Mouse (Mus musculus) midbrain, embryonic 10.5 days (tissue): ENCODE results near the gene Adra2a. TPM values are rescaled to one million over a fixed set of nuclear protein-coding genes. Genes with fewer than 3 reads are reported as not detected.

Experiments used
- DNase-seq: peaks from one replicate; pipeline ENCODE4 v3.0.0-alpha.2; 2017; ENCODE audit warnings: low spot score
- H3K27ac ChIP-seq: fragments of 300-500 bp; sonication (generic); replicated peaks from 2 replicates; pipeline ENCODE4 v1.5.1; 2016; ENCODE audit warnings: mild to moderate bottlenecking
- H3K27me3 ChIP-seq: fragments of 300-500 bp; sonication (generic); 2 replicates; pipeline ENCODE4 v1.6.1; 2016; ENCODE audit warnings: low read depth, mild to moderate bottlenecking; ENCODE audit not compliant: poor library complexity, severe bottlenecking
- H3K36me3 ChIP-seq: fragments of 300-500 bp; sonication (generic); 2 replicates; pipeline ENCODE4 v1.6.1; 2016; ENCODE audit warnings: mild to moderate bottlenecking, moderate library complexity
- H3K4me1 ChIP-seq: fragments of 300-500 bp; sonication (generic); 2 replicates; pipeline ENCODE4 v1.6.1; 2016
- H3K4me3 ChIP-seq: fragments of 300-500 bp; sonication (generic); 2 replicates; pipeline ENCODE4 v1.5.1; 2016; ENCODE audit warnings: mild to moderate bottlenecking, moderate library complexity
- H3K9me3 ChIP-seq: fragments of 300-500 bp; sonication (generic); replicated peaks from 2 replicates; pipeline ENCODE4 v1.6.1; 2016; ENCODE audit warnings: mild to moderate bottlenecking
- WGBS: fragments of 180-500 bp; shearing (Covaris S2); methylation state at CpG from one replicate; pipeline ENCODE4 v1.1.7; 2016; 5-methylcytosine and 5-hydroxymethylcytosine counted together
- polyA plus RNA-seq: library from polyadenylated mRNA; unstranded; fragments of >200 nt; fragmentation: Nextera tagmentation; extraction: Ambion mirVana; gene quantifications from 2 replicates; pipeline ENCODE4 v1.2.1, GENCODE M21; 2016

The Adra2a gene
- polyA plus RNA-seq, 1 experiment from 2014 or later = 0.62 TPM

GRCm38 (mm10) chr19:54093599-54093998 lies 49.6 kb downstream of the Adra2a start:
- DNase-seq = no peak
- no peaks in the 10 kb centered on the region for H3K9me3 ChIP-seq
- no peaks in the 10 kb centered on the region for H3K27me3 ChIP-seq
- 79% methylated on average over 3 of the region's 3 CpGs for WGBS
- H3K4me3 ChIP-seq = no peak overlapping the region
- no peaks in the 10 kb centered on the region for H3K36me3 ChIP-seq
- peaks cover 18% of the 10 kb centered on the region for H3K4me1 ChIP-seq
- no peak overlapping the region for H3K27ac ChIP-seq

GRCm38 (mm10) chr19:54095716-54096115 lies 51.8 kb downstream of the Adra2a start:
- Histone ChIP-seq H3K4me3 (no peak overlapping the region), H3K36me3 (no peaks in the 10 kb centered on the region), H3K27ac (no peak overlapping the region), H3K27me3 (no peaks in the 10 kb centered on the region), H3K9me3 (no peaks in the 10 kb centered on the region), H3K4me1 (peaks cover 18% of the 10 kb centered on the region)
- no peak for DNase-seq
- WGBS = 69% methylated on average over 5 of the region's 5 CpGs

- Histone ChIP-seq H3K4me3 (no peak overlapping the region), H3K9me3 (no peaks in the 10 kb centered on the region), H3K27me3 (no peaks in the 10 kb centered on the region), H3K4me1 (peaks cover 18% of the 10 kb centered on the region), H3K36me3 (no peaks in the 10 kb centered on the region), H3K27ac (no peak overlapping the region)
- DNase-seq = no peak
- WGBS = 88% methylated on average over 3 of the region's 3 CpGs
These were observed 54.4 kb downstream of the Adra2a start for GRCm38 (mm10) chr19:54098367-54098766.

Other genes with a start within 250 kb of the Adra2a start
- gene Pdcd4, start 151.9 kb upstream of the Adra2a start, polyA plus RNA-seq = 48.8 and 57.6 TPM in 2 replicates
- 59.0 and 65.0 TPM in 2 replicates for gene Shoc2, start 99.8 kb upstream of the Adra2a start, polyA plus RNA-seq
- gene Bbip1, start 99.5 kb upstream of the Adra2a start, polyA plus RNA-seq = 121 and 125 TPM in 2 replicates